Mouse (Mus musculus): ENCODE measurements around the gene Tll2. TPM values are rescaled to one million over a fixed set of nuclear protein-coding genes. Genes with fewer than 3 reads are reported as not detected.

Gene Tll2
- polyA plus RNA-seq, 1 experiment from 2014 or later = 0.89 TPM

DNA sequence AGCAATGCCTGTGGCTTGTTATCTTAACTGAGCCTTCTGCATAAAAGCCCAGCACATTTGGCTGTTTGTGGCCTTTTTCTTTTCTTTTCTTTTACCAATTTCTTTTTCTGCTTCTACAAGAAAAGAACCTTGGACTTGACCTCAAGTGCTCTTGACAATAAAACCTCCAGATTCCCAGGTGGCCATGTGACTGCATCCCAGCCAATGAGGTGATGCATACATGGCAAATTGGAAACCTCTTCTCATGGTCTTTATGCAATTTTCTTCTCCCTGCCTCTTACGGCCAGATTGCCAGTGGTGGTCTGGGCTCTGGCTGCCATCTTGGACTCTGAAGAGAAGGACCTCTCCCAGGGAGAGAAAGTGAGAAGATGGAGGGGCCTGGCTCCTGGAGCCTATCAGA is 13.3 kb downstream of the Tll2 start:
- H3K4me3 ChIP-seq = no peak overlapping the region
- H3K4me2 ChIP-seq = no peak overlapping the region
- no peaks in the 10 kb centered on the region for H3K9me3 ChIP-seq (replicated peaks)
- H3K36me3 ChIP-seq (ENCODE audit: poor library complexity, severe bottlenecking) = no peaks in the 10 kb centered on the region
- WGBS = 71% methylated on average over 1 of the region's 1 CpGs
- H3K9ac ChIP-seq = no peak overlapping the region
- no peak for ATAC-seq
- no peak overlapping the region for H3K27ac ChIP-seq
- H3K4me1 ChIP-seq = peaks cover 22% of the 10 kb centered on the region
- peaks cover 80% of the 10 kb centered on the region for H3K27me3 ChIP-seq

DNA sequence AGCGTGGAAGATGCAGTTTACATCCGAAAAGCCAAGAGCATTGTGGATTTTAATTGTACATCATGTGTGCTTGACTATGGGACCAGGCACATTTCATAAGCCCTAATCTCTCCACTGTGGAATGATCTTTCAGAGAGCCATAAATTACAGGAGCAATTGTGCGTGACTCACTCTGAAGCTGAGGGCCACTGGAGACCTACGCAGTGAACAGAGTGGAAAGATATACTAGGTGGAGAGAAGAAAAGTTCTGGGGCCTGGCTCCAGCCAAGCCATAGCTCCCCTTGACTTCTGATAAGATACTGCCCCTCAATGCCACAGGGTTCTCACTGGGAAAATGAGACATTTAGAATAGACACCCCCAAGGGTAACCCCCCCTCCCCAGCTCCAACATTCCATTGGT is 13.7 kb downstream of the Tll2 start:
- peaks cover 81% of the 10 kb centered on the region for H3K27me3 ChIP-seq
- no peak overlapping the region for H3K27ac ChIP-seq
- H3K4me2 ChIP-seq = no peak overlapping the region
- H3K4me3 ChIP-seq = no peak overlapping the region
- H3K36me3 ChIP-seq (ENCODE audit: poor library complexity, severe bottlenecking) = no peaks in the 10 kb centered on the region
- no peak for ATAC-seq
- H3K4me1 ChIP-seq = peaks cover 22% of the 10 kb centered on the region
- no peaks in the 10 kb centered on the region for H3K9me3 ChIP-seq (replicated peaks)
- H3K9ac ChIP-seq = no peak overlapping the region
- WGBS = 88% methylated on average over 4 of the region's 4 CpGs

DNA sequence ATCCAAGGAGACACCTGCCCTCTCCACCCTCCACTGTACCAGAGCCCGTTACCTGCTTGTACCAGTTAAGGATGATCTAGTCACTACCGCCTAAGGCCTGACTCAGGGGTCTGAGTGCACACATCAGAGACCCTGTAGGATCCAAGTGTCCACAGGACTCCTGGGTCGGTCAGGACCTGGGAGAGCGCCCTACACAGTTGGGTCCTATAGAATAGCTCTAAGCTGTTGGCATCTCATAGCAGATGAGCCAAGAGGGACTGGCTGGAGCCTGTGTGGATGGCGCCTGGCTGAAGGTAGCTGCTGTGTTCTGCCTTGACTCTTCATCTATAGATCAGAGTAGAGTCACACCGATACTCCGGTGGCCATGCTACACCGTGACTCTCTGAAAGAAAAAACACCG is 14.9 kb downstream of the Tll2 start:
- no peak for ATAC-seq
- H3K9ac ChIP-seq = no peak overlapping the region
- 79% methylated on average over 9 of the region's 9 CpGs for WGBS
- H3K9me3 ChIP-seq (replicated peaks) = 0 out of 2 replicates have a peak, but pooled peaks cover 3% of the 10 kb centered on the region
- no peak overlapping the region for H3K4me2 ChIP-seq
- H3K4me1 ChIP-seq = peaks cover 22% of the 10 kb centered on the region
- peaks cover 82% of the 10 kb centered on the region for H3K27me3 ChIP-seq
- no peak overlapping the region for H3K27ac ChIP-seq
- no peak overlapping the region for H3K4me3 ChIP-seq
- no peaks in the 10 kb centered on the region for H3K36me3 ChIP-seq (ENCODE audit: poor library complexity, severe bottlenecking)

DNA sequence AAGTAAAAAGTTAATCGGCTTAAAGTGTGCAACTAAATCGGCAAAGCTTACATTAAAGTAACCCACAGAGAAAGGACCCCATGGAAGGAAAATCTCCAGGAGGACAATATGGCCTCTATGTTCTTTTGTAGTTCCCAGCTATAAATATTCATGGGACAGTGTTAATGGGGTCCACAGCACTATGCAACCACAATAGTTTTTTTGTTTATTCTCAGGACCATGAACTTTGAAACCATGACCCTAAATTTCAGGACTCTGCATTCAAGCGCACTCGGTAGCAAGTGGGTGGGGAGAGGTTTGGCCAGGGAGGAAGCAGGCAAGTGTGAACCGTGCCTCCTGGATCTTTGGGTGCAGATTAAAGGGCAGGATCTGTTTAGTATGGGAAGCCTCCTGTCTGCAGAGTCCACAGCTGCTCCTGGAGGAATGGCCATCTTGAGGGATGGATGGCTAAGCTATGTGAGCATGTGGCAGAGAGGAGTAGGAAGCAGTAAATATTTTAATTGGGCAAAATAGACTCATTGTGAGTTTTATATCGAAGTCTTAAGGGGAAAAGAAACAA is 15.7 kb downstream of the Tll2 start:
- H3K27ac ChIP-seq = no peak overlapping the region
- H3K9ac ChIP-seq = no peak overlapping the region
- 0 out of 2 replicates have a peak, but pooled peaks cover 3% of the 10 kb centered on the region for H3K9me3 ChIP-seq (replicated peaks)
- 20% methylated on average over 6 of the region's 6 CpGs for WGBS
- no peak overlapping the region for H3K4me2 ChIP-seq
- H3K4me3 ChIP-seq = no peak overlapping the region
- no peaks in the 10 kb centered on the region for H3K36me3 ChIP-seq (ENCODE audit: poor library complexity, severe bottlenecking)
- H3K27me3 ChIP-seq = peaks cover 78% of the 10 kb centered on the region
- peaks cover 22% of the 10 kb centered on the region for H3K4me1 ChIP-seq
- ATAC-seq = peak; percentile 55; the same call in 1 of the 2 replicates

DNA sequence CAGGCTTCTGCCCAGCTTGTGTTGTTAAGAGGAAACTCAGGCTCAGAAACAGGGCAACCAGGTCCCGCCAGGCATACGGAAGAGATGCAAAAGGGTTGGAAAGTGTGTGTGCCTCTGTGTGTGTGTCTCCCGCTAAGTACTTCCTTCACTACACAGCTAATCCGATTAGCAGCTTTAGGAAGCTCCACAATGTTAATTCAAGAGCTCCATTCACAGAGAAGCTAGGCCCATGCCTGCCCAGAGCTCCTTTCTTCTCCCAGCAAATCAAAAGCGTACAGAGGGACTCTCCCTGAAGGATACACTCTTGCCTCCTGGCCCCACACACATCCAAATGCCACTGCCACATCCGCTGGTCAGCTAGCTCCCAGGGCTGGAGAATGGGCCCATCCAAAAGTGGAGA is 29.3 kb downstream of the Tll2 start:
- H3K4me2 ChIP-seq = no peak overlapping the region
- H3K4me1 ChIP-seq = peaks cover 5% of the 10 kb centered on the region; the same call in 1 of the 2 replicates
- 1% methylated on average over 6 of the region's 6 CpGs for WGBS
- no peak overlapping the region for H3K27ac ChIP-seq
- H3K27me3 ChIP-seq = peaks cover 100% of the 10 kb centered on the region
- no peak overlapping the region for H3K4me3 ChIP-seq
- no peak for ATAC-seq
- H3K36me3 ChIP-seq (ENCODE audit: poor library complexity, severe bottlenecking) = no peaks in the 10 kb centered on the region
- H3K9ac ChIP-seq = no peak overlapping the region
- H3K9me3 ChIP-seq (replicated peaks) = no peaks in the 10 kb centered on the region

DNA sequence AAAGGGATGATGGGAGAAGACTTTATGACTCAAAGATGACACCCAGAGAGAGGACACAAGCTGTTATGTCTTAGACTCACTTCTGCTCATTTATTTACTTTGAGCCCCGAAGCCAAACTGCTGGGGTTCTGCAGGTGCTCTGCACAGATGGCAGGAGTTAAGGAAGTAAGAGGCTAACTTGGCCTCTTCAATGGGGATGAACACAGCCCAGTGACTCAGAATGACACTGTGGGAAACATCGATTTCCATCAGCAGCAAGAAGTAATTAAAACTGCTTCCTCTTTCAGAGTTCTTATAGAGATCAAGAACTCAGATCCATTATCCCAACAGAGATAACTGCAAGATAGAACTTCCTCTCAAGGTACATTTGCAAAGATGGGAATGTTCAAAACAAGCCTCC is 29.8 kb downstream of the Tll2 start:
- Histone ChIP-seq H3K4me3 (no peak overlapping the region), H3K36me3 (ENCODE audit: poor library complexity, severe bottlenecking) (no peaks in the 10 kb centered on the region), H3K4me2 (no peak overlapping the region), H3K9ac (no peak overlapping the region), H3K27me3 (peaks cover 98% of the 10 kb centered on the region), H3K27ac (no peak overlapping the region), H3K4me1 (peaks cover 5% of the 10 kb centered on the region; the same call in 1 of the 2 replicates), H3K9me3 (replicated peaks) (no peaks in the 10 kb centered on the region)
- 15% methylated on average over 2 of the region's 2 CpGs for WGBS
- no peak for ATAC-seq

DNA sequence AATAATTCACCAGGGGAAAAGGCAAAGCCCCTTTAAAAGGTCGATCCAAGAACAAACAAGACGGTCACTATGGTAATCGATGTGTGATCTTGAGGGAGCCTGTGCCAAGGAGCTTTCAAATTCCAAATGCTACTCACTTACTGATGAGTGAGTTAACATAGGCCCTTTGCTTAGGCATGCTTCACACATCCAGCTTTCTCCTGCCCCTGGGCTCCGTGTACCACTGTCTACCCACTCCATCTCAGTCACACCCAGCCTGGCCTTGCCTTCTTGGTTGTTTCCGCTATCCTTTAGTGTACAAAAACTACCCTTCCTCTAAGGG is 40.8 kb downstream of the Tll2 start:
- Histone ChIP-seq H3K27me3 (peaks cover 77% of the 10 kb centered on the region), H3K4me1 (peaks cover 28% of the 10 kb centered on the region), H3K9ac (no peak overlapping the region), H3K36me3 (ENCODE audit: poor library complexity, severe bottlenecking) (no peaks in the 10 kb centered on the region), H3K4me2 (no peak overlapping the region), H3K4me3 (no peak overlapping the region), H3K9me3 (replicated peaks) (no peaks in the 10 kb centered on the region), H3K27ac (no peak overlapping the region)
- 70% methylated on average over 5 of the region's 5 CpGs for WGBS
- ATAC-seq = no peak; the same call in 1 of the 2 replicates

DNA sequence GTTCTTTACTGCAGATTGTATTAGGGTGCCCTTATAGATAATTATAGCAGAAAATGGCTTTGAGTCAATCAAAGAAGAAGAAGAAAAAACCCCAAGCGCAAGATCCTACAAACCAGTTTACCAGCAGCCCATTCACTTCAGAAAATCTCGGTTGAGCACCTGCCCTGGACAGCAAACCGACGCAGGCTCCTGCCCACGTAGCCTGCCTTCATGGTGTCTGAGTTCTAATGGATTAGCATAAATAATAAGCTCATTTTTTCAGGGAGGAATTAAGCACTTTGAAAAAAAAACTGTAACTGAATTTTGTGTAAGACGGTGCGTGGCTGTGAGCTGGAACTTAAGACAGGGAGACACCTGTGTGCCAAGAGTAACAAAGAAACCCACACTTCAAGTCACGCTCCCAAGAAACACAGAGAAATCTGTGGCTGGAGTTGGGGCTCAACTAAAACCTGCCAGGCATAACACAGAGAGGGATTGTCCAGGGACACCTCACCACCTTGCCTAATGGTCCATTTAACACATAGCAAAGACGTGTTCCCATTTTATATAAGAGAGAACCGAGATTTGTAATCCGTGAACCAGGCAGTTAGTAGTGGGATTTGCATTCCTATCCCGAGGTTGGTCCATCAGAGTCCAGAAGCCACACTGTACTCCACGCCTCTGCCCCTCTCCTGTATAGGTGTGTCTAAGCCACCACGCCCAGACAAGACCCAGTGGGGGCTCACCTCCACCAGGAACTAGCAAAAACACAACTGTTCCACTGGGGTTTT is 41.3 kb downstream of the Tll2 start:
- H3K4me2 ChIP-seq = peak overlapping the region; percentile 18; the same call in 1 of the 2 replicates
- 36% methylated on average over 14 of the region's 14 CpGs for WGBS
- no peaks in the 10 kb centered on the region for H3K36me3 ChIP-seq (ENCODE audit: poor library complexity, severe bottlenecking)

DNA sequence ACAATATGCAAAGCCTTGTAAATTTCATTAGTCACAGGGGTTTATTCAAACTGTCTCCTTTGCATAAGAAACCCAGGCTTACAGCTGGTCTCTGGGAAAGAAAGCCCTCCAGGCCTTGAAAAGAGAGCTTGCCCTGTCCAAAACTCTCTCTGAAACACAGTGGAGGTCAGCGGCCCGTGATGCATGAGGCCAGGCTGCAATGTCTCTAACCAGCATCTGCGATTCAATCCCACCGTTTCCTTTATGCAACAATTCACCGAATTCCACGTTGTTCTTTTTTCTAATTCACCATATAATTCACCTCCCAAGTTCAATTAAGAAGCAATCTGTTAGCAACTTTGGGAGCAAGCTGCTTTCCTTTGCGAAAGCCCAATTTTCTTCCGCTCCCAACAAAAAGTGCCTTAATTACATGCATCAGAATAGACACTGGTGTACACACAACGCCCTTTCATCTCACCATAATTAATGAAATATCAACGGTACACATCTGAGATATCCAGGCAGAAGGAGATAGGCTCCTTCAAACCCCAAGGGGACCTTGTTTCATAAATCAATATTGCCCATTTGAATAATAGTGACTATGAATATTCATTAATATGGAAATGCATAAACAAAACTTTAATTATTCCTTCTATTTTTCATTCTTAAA is 42.1 kb downstream of the Tll2 start:
- 6% methylated on average over 10 of the region's 10 CpGs for WGBS
- Histone ChIP-seq H3K9ac (no peak overlapping the region), H3K4me2 (no peak overlapping the region; the same call in 1 of the 2 replicates), H3K27ac (peak overlapping the region; percentile 54), H3K4me1 (peaks cover 33% of the 10 kb centered on the region), H3K36me3 (ENCODE audit: poor library complexity, severe bottlenecking) (no peaks in the 10 kb centered on the region), H3K27me3 (peaks cover 74% of the 10 kb centered on the region), H3K9me3 (replicated peaks) (no peaks in the 10 kb centered on the region), H3K4me3 (no peak overlapping the region)
- ATAC-seq = peak; percentile 80

More for the DNA sequence above, 41.3 kb downstream of the Tll2 start:
- Histone ChIP-seq H3K27me3 (peaks cover 74% of the 10 kb centered on the region), H3K4me3 (no peak overlapping the region), H3K9ac (no peak overlapping the region), H3K4me1 (peaks cover 31% of the 10 kb centered on the region), H3K9me3 (replicated peaks) (no peaks in the 10 kb centered on the region), H3K27ac (peak overlapping the region; percentile 25; the same call in 1 of the 2 replicates)
- peak; percentile 43; the same call in 1 of the 2 replicates for ATAC-seq

DNA sequence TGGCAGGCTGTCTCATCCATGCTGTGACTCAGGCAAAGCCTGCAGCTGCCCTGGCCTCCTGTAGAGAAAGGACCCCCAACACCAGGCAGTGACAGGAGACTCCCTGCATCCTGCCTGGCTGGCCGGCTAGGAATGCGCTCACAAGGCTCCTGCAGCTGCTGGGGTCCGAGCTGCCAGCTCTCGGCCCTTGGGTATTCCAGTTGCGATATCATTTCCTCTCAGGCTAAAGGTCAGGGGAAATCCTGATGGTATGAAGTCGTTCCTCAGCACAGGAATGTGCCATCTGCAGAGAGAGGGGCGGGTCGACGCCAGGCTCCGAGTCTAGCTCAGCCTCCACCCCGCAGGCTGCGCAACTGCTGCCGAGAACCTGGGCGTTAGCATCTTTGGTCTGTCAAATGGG is 46.2 kb downstream of the Tll2 start:
- Histone ChIP-seq H3K4me1 (peaks cover 23% of the 10 kb centered on the region), H3K9ac (no peak overlapping the region), H3K4me2 (no peak overlapping the region), H3K27me3 (peaks cover 42% of the 10 kb centered on the region), H3K27ac (no peak overlapping the region), H3K9me3 (replicated peaks) (no peaks in the 10 kb centered on the region), H3K4me3 (no peak overlapping the region), H3K36me3 (ENCODE audit: poor library complexity, severe bottlenecking) (no peaks in the 10 kb centered on the region)
- 54% methylated on average over 14 of the region's 14 CpGs for WGBS
- ATAC-seq = no peak

DNA sequence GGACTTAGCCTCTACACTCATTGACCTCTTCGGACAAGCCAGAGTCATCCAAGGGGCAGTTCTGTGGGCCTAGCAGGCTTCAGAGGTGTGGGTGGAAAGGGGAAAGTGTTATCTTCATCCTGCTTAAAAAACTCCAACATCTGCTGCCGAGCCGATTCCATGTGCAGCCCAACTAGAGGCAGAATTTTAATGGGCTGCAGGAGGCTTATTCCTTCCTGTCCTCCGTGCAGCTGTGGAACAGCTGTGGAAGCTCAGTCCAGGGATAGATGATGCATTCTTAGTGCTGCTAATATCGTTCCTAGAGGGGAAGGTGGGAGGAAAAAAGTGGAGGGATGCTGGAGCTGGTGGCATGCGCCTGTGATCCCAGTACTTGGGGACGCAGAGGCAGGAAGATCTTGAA is 52.0 kb downstream of the Tll2 start:
- H3K4me3 ChIP-seq = no peak overlapping the region
- no peaks in the 10 kb centered on the region for H3K4me1 ChIP-seq
- no peak overlapping the region for H3K27ac ChIP-seq
- H3K4me2 ChIP-seq = no peak overlapping the region
- ATAC-seq = no peak
- H3K27me3 ChIP-seq = peaks cover 13% of the 10 kb centered on the region
- no peaks in the 10 kb centered on the region for H3K36me3 ChIP-seq (ENCODE audit: poor library complexity, severe bottlenecking)
- whole genome bisulfite sequencing = 88% methylated on average over 7 of the region's 7 CpGs
- H3K9ac ChIP-seq = no peak overlapping the region
- peaks cover 6% of the 10 kb centered on the region for H3K9me3 ChIP-seq (replicated peaks)

DNA sequence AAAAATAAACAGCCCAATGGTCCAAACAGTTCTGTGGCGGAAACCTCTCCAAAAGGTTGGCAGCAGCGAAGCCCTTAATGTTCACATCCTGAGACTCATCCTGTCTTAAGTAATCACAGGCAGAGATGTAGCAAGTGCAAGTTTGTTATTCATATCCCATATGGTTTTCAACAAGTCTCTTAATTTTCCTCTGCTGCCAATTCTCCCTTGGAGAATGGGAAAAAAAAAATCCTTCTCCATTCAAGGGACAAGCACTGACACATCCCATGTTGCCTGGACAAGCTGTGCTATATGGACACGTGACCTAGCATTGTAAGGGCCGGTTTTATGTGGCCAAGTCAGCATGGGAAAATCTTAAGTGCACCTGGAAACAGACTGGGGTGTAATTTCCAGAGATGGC is 54.2 kb downstream of the Tll2 start:
- Histone ChIP-seq H3K27me3 (0 out of 2 replicates have a peak, but pooled peaks cover 3% of the 10 kb centered on the region), H3K36me3 (ENCODE audit: poor library complexity, severe bottlenecking) (no peaks in the 10 kb centered on the region), H3K4me1 (no peaks in the 10 kb centered on the region), H3K4me3 (no peak overlapping the region), H3K27ac (no peak overlapping the region), H3K9me3 (replicated peaks) (peaks cover 6% of the 10 kb centered on the region), H3K4me2 (no peak overlapping the region), H3K9ac (no peak overlapping the region)
- ATAC-seq = no peak
- WGBS = 88% methylated on average over 4 of the region's 4 CpGs

All from forebrain, embryonic 13.5 days (tissue).